Mouse (Mus musculus) hindbrain, postnatal 0 days (tissue): Measurements from ENCODE around the gene Iqcf5. TPM values are rescaled to one million over a fixed set of nuclear protein-coding genes. Genes with fewer than 3 reads are reported as not detected.

ENCODE experiments used
- ATAC-seq: fragments of 200-750 bp; cut with Nextera tagmentation; 2 replicates; pipeline ENCODE4 v1.8.0; 2017; ENCODE audit warnings: mild to moderate bottlenecking, moderate TSS enrichment, moderate library complexity
- DNase-seq: peaks from one replicate; pipeline ENCODE4 v3.0.0-alpha.2; 2015; ENCODE audit warnings: low spot score
- H3K27ac ChIP-seq: fragments of 300-500 bp; sonication (generic); 2 replicates; pipeline ENCODE4 v1.5.1; 2014; ENCODE audit warnings: mild to moderate bottlenecking
- H3K27me3 ChIP-seq: fragments of 300-500 bp; sonication (generic); 2 replicates; pipeline ENCODE4 v1.6.1; 2014; ENCODE audit warnings: low read length, mixed read lengths; ENCODE audit not compliant: insufficient read depth
- H3K36me3 ChIP-seq: fragments of 300-500 bp; sonication (generic); 2 replicates; pipeline ENCODE4 v1.6.1; 2014; ENCODE audit warnings: low read length, mixed read lengths; ENCODE audit not compliant: insufficient read depth
- H3K4me1 ChIP-seq: fragments of 300-500 bp; sonication (generic); 2 replicates; pipeline ENCODE4 v1.6.1; 2014; ENCODE audit warnings: antibody characterized with exemption, low read length, mixed read lengths; ENCODE audit not compliant: insufficient read depth
- H3K4me2 ChIP-seq: fragments of 300-500 bp; sonication (generic); 2 replicates; pipeline ENCODE4 v1.6.1; 2014; ENCODE audit warnings: low read depth, mild to moderate bottlenecking, low read length, moderate library complexity, mixed read lengths
- H3K4me3 ChIP-seq: fragments of 300-500 bp; sonication (generic); 2 replicates; pipeline ENCODE4 v1.5.1; 2014; ENCODE audit warnings: low read length
- H3K9ac ChIP-seq: fragments of 300-500 bp; sonication (generic); replicated peaks from 2 replicates; pipeline ENCODE4 v1.6.1; 2014; ENCODE audit warnings: mild to moderate bottlenecking, low read length, moderate library complexity, mixed read lengths
- H3K9me3 ChIP-seq: fragments of 300-500 bp; sonication (generic); 2 replicates; pipeline ENCODE4 v1.6.1; 2016; ENCODE audit warnings: low read length, mixed read lengths
- CTCF ChIP-seq: IDR thresholded peaks from 2 replicates; pipeline ENCODE4 v1.5.1; 2016; ENCODE audit warnings: antibody characterized with exemption, control low read depth, low read depth
- WGBS: fragments of 180-500 bp; shearing (Covaris S2); extraction: QIAGEN DNeasy Blood & Tissue Kit; methylation state at CpG from one replicate; pipeline ENCODE4 v1.1.7; 2014; 5-methylcytosine and 5-hydroxymethylcytosine counted together
- polyA plus RNA-seq: library from polyadenylated mRNA; unstranded; fragments of >200 nt; fragmentation: Nextera tagmentation; extraction: Ambion mirVana; gene quantifications from 2 replicates; pipeline ENCODE4 v1.2.1, GENCODE M21; 2015
- total RNA-seq: library from RNA; depleted of rRNA; stranded (reverse); fragments of >200 nt; gene quantifications from 2 replicates; pipeline ENCODE4 v1.2.3, GENCODE M21; 2014

The Iqcf5 gene
- total and polyA plus RNA-seq, 2 experiments from 2014 or later, result not detected

- Histone ChIP-seq H3K9ac (no peak overlapping the region), H3K27ac (no peak overlapping the region), H3K36me3 (no peaks in the 10 kb centered on the region), H3K4me2 (no peak overlapping the region), H3K4me3 (no peak overlapping the region), H3K9me3 (no peaks in the 10 kb centered on the region), H3K4me1 (peaks cover 18% of the 10 kb centered on the region; the same call in 1 of the 2 replicates), H3K27me3 (no peaks in the 10 kb centered on the region)
- DNase-seq (no peak), ATAC-seq (no peak)
- 68% methylated on average over 9 of the region's 9 CpGs for WGBS
- no peak for TF ChIP-seq CTCF
Measured at GRCm38 (mm10) chr9:106469776-106470175, 44.6 kb upstream of the Iqcf5 start.

DNA sequence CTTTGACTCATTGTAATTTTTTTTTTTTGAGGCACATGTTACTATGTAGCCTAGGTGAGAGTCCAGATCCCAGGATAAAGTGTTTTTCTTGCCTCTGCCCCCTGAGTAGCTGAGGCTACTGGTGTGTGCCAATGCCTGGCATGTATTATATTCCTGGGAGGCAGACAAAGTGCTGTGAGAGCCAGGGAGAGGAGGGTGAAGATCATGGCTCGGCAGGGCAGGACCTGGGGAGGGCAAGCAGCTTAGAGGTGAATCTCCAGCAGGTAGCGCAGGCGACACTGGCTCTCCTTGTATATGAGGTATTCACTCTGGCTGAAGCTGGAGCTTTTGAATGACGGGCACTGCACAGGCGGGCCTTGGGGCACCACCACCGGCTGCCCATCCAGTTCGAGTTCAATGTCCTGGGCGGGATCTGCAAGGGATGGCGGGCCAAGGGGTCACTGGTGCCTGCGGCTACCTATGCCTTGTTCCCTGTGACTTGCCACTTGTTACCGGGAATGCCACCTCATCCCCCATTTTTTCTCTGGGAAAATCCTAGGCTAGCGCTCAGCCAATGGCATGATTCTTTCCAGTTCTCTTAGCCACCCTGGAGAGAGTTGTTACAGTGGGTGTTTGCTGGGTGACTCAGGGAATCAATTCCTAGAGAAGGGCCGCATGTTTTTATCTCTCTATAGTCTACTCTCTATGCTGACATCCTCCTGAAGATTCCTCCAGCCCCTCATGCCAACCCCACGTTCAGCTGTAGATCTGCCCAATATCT is 43.2 kb upstream of the Iqcf5 start:
- no peak overlapping the region for H3K9ac ChIP-seq
- H3K27ac ChIP-seq, result no peak overlapping the region
- no peaks in the 10 kb centered on the region for H3K36me3 ChIP-seq
- peaks cover 11% of the 10 kb centered on the region; the same call in 1 of the 2 replicates for H3K4me1 ChIP-seq
- no peak overlapping the region for H3K4me2 ChIP-seq
- ATAC-seq (no peak), DNase-seq (no peak)
- H3K27me3 ChIP-seq, result no peaks in the 10 kb centered on the region
- no peak for TF ChIP-seq CTCF
- no peak overlapping the region for H3K4me3 ChIP-seq
- WGBS, result 65% methylated on average over 14 of the region's 14 CpGs
- no peaks in the 10 kb centered on the region for H3K9me3 ChIP-seq

DNA sequence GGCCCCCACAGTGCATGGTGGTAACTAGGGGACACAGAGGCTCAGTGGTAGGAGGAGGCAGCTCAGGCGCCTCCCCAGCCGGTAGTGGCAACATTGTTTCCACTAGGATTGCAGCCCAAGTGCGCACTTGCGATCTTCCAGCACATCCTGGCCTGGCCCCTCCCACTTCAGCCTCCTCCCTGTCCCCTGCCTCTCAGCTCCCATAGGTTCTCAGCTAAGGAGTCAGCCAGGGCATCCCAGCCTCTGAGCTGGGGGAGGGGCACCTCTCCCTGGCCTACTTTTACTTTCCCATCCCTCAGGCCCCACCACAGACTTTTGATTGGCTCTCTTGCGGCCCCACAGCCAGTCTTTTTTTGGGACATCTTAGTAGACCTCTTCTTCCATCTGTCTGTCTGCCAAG is 42.5 kb upstream of the Iqcf5 start:
- no peaks in the 10 kb centered on the region for H3K9me3 ChIP-seq
- no peaks in the 10 kb centered on the region for H3K36me3 ChIP-seq
- TF ChIP-seq CTCF, result peak; percentile 3; the same call in 1 of the 2 replicates
- H3K27me3 ChIP-seq, result no peaks in the 10 kb centered on the region
- WGBS, result 25% methylated on average over 5 of the region's 5 CpGs
- H3K4me3 ChIP-seq, result no peak overlapping the region
- peaks cover 15% of the 10 kb centered on the region; the same call in 1 of the 2 replicates for H3K4me1 ChIP-seq
- DNase-seq (no peak), ATAC-seq (no peak)
- no peak overlapping the region for H3K4me2 ChIP-seq
- no peak overlapping the region for H3K9ac ChIP-seq
- no peak overlapping the region for H3K27ac ChIP-seq

- Histone ChIP-seq H3K9ac (no peak overlapping the region), H3K36me3 (no peaks in the 10 kb centered on the region), H3K9me3 (no peaks in the 10 kb centered on the region), H3K27me3 (no peaks in the 10 kb centered on the region), H3K27ac (no peak overlapping the region; the same call in 1 of the 2 replicates), H3K4me3 (no peak overlapping the region), H3K4me1 (peaks cover 15% of the 10 kb centered on the region; the same call in 1 of the 2 replicates), H3K4me2 (no peak overlapping the region)
- ATAC-seq (no peak), DNase-seq (no peak)
- TF ChIP-seq CTCF, result no peak
- WGBS, result 64% methylated on average over 4 of the region's 4 CpGs
Measured at GRCm38 (mm10) chr9:106472321-106472720, 42.1 kb upstream of the Iqcf5 start.

DNA sequence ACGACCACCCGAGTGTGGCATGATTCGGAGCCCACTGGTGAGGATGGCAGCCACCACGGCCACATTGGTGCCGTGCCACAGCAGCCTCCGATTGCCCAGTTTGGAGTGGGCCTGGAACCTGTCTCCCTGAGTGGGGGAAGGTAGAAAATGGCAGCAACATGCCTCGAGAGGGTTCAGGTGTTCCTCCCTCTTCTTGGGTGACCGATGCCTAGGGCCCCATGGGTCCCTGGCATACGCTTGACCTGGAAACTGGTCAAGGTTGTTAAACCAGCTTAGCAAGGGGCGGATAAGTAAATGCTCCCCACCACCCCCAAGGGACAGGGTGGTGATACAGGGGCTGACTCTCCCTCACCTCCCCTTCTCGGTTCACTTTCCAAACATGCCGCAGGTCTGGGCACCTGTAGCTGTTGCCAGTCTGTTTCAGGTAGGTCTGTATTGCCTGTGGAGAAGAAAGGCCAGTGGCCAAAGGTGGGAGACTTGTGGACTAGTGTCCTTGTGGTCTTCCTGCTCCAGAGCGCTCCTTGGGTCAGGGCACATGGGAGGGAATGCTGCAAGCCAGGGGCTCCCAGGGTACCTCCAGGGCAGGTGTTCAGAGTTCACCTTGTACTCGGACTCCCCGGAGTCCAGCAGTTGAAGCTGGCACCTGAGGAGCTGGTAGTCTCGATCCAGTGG is 41.2 kb upstream of the Iqcf5 start:
- no peak for TF ChIP-seq CTCF
- H3K4me2 ChIP-seq, result no peak overlapping the region
- DNase-seq (no peak), ATAC-seq (no peak)
- no peak overlapping the region for H3K9ac ChIP-seq
- no peak overlapping the region for H3K4me3 ChIP-seq
- 87% methylated on average over 16 of the region's 16 CpGs for WGBS
- no peaks in the 10 kb centered on the region for H3K27me3 ChIP-seq
- peaks cover 23% of the 10 kb centered on the region; the same call in 1 of the 2 replicates for H3K4me1 ChIP-seq
- H3K36me3 ChIP-seq, result no peaks in the 10 kb centered on the region
- H3K27ac ChIP-seq, result no peak overlapping the region
- no peaks in the 10 kb centered on the region for H3K9me3 ChIP-seq

DNA sequence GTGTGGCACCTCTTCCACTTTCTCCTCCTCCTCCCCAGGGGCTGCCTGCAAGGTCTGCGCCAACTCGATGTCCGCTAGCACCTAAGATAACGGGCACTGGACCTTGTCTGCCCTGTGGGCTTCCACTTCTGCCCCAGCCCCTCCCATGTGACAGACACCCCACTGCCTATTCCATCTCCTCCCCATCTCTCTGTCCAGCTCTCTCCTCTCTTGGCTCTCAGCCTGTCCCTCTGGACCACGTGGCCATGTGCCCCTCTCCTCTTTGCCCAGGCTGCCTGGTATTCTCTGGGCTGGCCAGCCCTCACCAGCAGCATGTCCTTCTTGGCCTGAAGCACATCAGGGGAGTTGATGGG is 40.6 kb upstream of the Iqcf5 start:
- DNase-seq (no peak), ATAC-seq (no peak)
- no peaks in the 10 kb centered on the region for H3K9me3 ChIP-seq
- no peak overlapping the region for H3K4me3 ChIP-seq
- TF ChIP-seq CTCF, result no peak
- H3K9ac ChIP-seq, result no peak overlapping the region
- 67% methylated on average over 4 of the region's 5 CpGs for WGBS
- no peaks in the 10 kb centered on the region for H3K36me3 ChIP-seq
- H3K27ac ChIP-seq, result no peak overlapping the region
- no peaks in the 10 kb centered on the region for H3K27me3 ChIP-seq
- H3K4me2 ChIP-seq, result no peak overlapping the region
- H3K4me1 ChIP-seq, result peaks cover 23% of the 10 kb centered on the region; the same call in 1 of the 2 replicates

- Histone ChIP-seq H3K27ac (no peak overlapping the region), H3K36me3 (no peaks in the 10 kb centered on the region), H3K4me1 (peaks cover 23% of the 10 kb centered on the region; the same call in 1 of the 2 replicates), H3K9me3 (no peaks in the 10 kb centered on the region), H3K4me3 (no peak overlapping the region), H3K27me3 (no peaks in the 10 kb centered on the region), H3K4me2 (no peak overlapping the region), H3K9ac (no peak overlapping the region)
- ATAC-seq (no peak), DNase-seq (peak; percentile 62)
- WGBS, result 4% methylated on average over 6 of the region's 6 CpGs
- TF ChIP-seq CTCF, result peak; percentile 74
Measured at GRCm38 (mm10) chr9:106474456-106474855, 39.9 kb upstream of the Iqcf5 start.
